Mouse (Mus musculus): Measurements from ENCODE around the gene Rad51b. TPM values are rescaled to one million over a fixed set of nuclear protein-coding genes. Genes with fewer than 3 reads are reported as not detected.

The Rad51b gene
- total RNA-seq, 1 experiment from 2014 or later: 12.7 TPM

- no peak for ATAC-seq (replicated peaks in 1 of 2; ENCODE audit: insufficient read depth in 1 of 2, low FRiP score in 2 of 2, low TSS enrichment in 1 of 2, low read depth in 1 of 2, poor library complexity in 2 of 2, severe bottlenecking in 2 of 2)
Observed at GRCm38 (mm10) chr12:79729926-79730506, 432.9 kb downstream of the Rad51b start.

DNA sequence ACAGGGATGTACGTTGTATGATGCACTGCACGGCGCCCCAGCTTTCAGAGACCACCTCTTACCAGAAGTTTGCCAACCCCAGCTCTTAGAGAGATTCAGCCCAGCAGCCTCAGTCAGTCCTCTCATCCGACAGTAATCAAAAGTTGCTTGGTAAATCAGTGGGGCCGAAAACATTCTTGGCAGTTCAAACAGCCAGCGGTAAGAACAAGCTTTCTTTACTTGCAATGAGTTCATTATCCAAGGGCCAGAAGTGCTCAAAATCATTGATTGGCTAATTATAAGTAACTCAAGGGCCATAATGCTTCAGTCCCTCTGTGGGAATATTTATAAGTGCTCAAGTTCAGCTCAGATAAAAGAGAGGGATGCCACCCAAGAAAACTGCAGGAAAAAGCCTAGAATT, 434.8 kb downstream of the Rad51b start:
- ATAC-seq (replicated peaks in 1 of 2; ENCODE audit: insufficient read depth in 1 of 2, low FRiP score in 2 of 2, low TSS enrichment in 1 of 2, low read depth in 1 of 2, poor library complexity in 2 of 2, severe bottlenecking in 2 of 2): no peak

GRCm38 (mm10) chr12:79732355-79733115, 435.5 kb downstream of the Rad51b start:
- ATAC-seq (replicated peaks in 1 of 2; ENCODE audit: insufficient read depth in 1 of 2, low FRiP score in 2 of 2, low TSS enrichment in 1 of 2, low read depth in 1 of 2, poor library complexity in 2 of 2, severe bottlenecking in 2 of 2): peak in 1 of 2 experiments; percentile 42; a peak in 1 of 4 replicates

GRCm38 (mm10) chr12:79735341-79735785, 438.3 kb downstream of the Rad51b start:
- ATAC-seq (replicated peaks in 1 of 2; ENCODE audit: insufficient read depth in 1 of 2, low FRiP score in 2 of 2, low TSS enrichment in 1 of 2, low read depth in 1 of 2, poor library complexity in 2 of 2, severe bottlenecking in 2 of 2): no peak

GRCm38 (mm10) chr12:79735882-79736281, 438.8 kb downstream of the Rad51b start:
- ATAC-seq (replicated peaks in 1 of 2; ENCODE audit: insufficient read depth in 1 of 2, low FRiP score in 2 of 2, low TSS enrichment in 1 of 2, low read depth in 1 of 2, poor library complexity in 2 of 2, severe bottlenecking in 2 of 2): no peak

GRCm38 (mm10) chr12:79738700-79739099, 441.6 kb downstream of the Rad51b start:
- ATAC-seq (replicated peaks in 1 of 2; ENCODE audit: insufficient read depth in 1 of 2, low FRiP score in 2 of 2, low TSS enrichment in 1 of 2, low read depth in 1 of 2, poor library complexity in 2 of 2, severe bottlenecking in 2 of 2): no peak

DNA sequence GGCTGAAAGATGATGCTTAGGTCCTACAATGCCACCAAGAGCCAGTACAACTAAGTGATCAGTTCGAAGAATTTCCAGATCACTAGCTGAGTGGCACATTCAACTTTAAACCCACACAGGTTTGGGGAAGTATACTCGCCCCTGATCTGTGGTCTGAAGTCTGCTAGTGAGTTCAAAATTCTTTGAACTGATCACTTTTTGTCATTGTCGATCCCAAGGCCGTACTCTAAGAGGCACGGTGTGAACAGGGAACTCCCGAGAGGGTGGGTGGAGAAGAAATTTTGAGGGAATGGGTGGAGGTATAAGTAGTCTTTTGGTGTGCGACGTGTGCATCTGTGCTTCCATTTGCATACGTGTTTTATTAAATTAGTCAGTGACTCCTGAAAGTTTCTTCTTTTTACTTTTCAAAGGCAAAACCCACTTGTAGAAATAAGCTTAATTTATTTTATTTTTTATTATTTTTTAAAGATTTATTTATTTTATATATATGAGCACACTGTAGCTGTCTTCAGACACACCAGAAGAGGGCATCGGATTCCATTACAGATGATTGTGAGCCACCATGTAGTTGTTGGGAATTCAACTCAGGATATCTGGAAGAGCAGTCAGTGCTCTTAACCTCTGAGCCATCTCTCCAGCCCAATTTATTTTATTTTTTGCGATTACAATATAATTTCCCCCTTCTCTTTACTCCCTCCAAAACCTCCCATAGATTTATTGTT, 443.0 kb downstream of the Rad51b start:
- no peak for ATAC-seq (replicated peaks in 1 of 2; ENCODE audit: insufficient read depth in 1 of 2, low FRiP score in 2 of 2, low TSS enrichment in 1 of 2, low read depth in 1 of 2, poor library complexity in 2 of 2, severe bottlenecking in 2 of 2)

- no peak for ATAC-seq (replicated peaks in 1 of 2; ENCODE audit: insufficient read depth in 1 of 2, low FRiP score in 2 of 2, low TSS enrichment in 1 of 2, low read depth in 1 of 2, poor library complexity in 2 of 2, severe bottlenecking in 2 of 2)
Observed at GRCm38 (mm10) chr12:79742211-79742610, 445.1 kb downstream of the Rad51b start.

GRCm38 (mm10) chr12:79744131-79744530, 447.0 kb downstream of the Rad51b start:
- ATAC-seq (replicated peaks in 1 of 2; ENCODE audit: insufficient read depth in 1 of 2, low FRiP score in 2 of 2, low TSS enrichment in 1 of 2, low read depth in 1 of 2, poor library complexity in 2 of 2, severe bottlenecking in 2 of 2): no peak

DNA sequence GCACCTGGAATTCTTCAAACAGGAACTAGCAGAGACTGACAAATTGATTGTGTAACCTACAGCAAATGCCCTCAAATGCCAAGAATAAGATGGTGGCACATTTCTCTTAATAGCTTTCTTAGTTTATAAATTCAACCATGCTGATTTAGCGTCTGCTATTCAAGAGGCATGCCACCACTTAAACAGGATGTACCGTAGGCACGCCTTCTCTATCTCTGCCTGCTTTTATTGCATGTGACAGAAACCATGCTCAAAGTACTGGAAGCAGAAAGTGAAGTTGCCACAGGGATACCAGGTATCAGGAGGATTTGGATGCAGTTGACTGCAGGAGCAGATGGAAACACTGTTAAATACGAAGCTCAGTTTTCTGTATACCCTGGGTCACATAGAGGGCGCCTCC, 448.1 kb downstream of the Rad51b start:
- no peak for ATAC-seq (replicated peaks in 1 of 2; ENCODE audit: insufficient read depth in 1 of 2, low FRiP score in 2 of 2, low TSS enrichment in 1 of 2, low read depth in 1 of 2, poor library complexity in 2 of 2, severe bottlenecking in 2 of 2)

- no peak for ATAC-seq (replicated peaks in 1 of 2; ENCODE audit: insufficient read depth in 1 of 2, low FRiP score in 2 of 2, low TSS enrichment in 1 of 2, low read depth in 1 of 2, poor library complexity in 2 of 2, severe bottlenecking in 2 of 2)
Observed at GRCm38 (mm10) chr12:79745845-79746510, 448.9 kb downstream of the Rad51b start.

GRCm38 (mm10) chr12:79747541-79747940, 450.5 kb downstream of the Rad51b start:
- no peak for ATAC-seq (replicated peaks in 1 of 2; ENCODE audit: insufficient read depth in 1 of 2, low FRiP score in 2 of 2, low TSS enrichment in 1 of 2, low read depth in 1 of 2, poor library complexity in 2 of 2, severe bottlenecking in 2 of 2)

DNA sequence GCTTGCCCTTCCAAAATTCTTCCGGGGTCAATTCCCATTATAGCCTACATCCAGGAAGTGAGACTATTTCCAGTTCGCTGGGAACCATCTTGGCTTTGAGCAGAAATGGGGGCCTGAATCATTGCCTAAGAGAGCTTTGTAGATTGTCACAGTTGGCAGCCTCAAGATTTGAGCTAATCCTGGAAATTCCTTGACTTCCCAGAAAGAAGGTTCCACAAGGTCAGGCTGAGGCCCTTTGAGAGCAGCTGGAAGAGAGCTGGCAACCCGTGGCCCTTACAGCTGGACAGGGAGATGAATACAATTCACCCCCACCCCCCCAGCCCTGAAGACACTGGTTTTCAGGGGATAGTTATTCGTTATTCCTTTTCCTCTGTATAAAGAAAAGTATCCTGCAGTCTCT, 451.8 kb downstream of the Rad51b start:
- no peak for ATAC-seq (replicated peaks in 1 of 2; ENCODE audit: insufficient read depth in 1 of 2, low FRiP score in 2 of 2, low TSS enrichment in 1 of 2, low read depth in 1 of 2, poor library complexity in 2 of 2, severe bottlenecking in 2 of 2)

DNA sequence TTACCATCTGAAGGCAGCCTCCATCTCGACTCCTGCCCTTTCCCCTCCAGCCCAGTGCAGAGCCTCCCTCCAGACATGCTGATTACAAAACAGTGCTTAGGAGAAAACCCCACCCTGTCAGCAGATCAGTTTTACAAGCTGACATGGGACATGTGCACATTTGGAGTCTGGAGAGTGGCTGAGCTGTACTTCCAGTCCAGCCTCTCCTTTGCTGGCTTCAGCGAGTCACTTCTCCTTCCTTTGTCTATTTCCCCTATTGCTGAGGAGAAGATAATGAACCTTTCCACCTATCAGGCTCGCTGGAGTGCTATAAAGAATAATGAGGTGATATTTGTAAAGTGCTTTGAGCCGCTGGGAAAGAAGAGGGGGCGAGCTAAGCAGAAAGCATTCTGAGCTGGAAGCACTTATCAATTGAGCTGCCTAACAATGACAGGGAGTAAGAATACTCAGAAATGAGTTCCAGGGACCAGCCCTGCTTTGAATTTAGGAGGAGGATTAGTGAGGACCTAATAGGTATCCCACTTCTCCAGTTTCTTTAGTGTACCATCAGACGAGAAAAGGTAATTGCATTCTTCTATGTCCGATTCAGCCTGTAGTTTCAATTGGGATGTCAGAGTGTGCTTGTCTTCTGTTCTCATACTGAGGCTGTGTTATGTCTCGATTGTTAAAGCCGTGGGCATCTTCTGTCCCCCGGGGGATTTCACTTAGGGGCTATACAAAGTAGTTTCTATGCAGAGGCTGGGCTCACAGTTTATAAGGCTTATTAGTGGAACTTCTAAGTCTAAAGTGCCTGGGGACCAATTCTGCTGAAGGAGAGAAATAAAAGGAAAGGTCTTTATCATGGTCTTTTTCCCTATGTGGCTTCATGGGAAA, 453.4 kb downstream of the Rad51b start:
- ATAC-seq (replicated peaks in 1 of 2; ENCODE audit: insufficient read depth in 1 of 2, low FRiP score in 2 of 2, low TSS enrichment in 1 of 2, low read depth in 1 of 2, poor library complexity in 2 of 2, severe bottlenecking in 2 of 2): no peak

DNA sequence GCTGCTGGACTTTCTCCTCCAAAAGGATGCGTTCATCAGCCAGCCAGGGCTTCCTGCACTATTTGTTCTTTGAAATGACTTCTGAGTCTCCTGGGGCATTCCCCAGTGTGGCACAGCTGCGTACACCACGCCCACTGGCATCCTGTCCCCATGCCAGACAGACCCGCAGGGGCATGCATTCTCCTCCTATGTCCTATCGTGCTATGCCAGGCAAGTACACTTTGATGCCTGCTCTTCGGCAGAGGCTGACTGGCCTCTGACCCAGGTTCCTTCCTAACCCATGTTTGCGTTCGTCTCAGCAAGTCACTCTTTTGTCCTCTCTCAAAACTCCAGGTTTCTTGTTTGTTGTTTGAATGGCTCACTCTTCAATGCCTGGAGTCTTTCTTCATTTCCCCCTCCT, 454.7 kb downstream of the Rad51b start:
- peak; percentile 77 to 81 for ATAC-seq (replicated peaks in 1 of 2; ENCODE audit: insufficient read depth in 1 of 2, low FRiP score in 2 of 2, low TSS enrichment in 1 of 2, low read depth in 1 of 2, poor library complexity in 2 of 2, severe bottlenecking in 2 of 2)

- no peak for ATAC-seq (replicated peaks in 1 of 2; ENCODE audit: insufficient read depth in 1 of 2, low FRiP score in 2 of 2, low TSS enrichment in 1 of 2, low read depth in 1 of 2, poor library complexity in 2 of 2, severe bottlenecking in 2 of 2)
Observed at GRCm38 (mm10) chr12:79752189-79752588, 455.1 kb downstream of the Rad51b start.

- ATAC-seq (replicated peaks in 1 of 2; ENCODE audit: insufficient read depth in 1 of 2, low FRiP score in 2 of 2, low TSS enrichment in 1 of 2, low read depth in 1 of 2, poor library complexity in 2 of 2, severe bottlenecking in 2 of 2): no peak
Observed at GRCm38 (mm10) chr12:79755617-79756016, 458.5 kb downstream of the Rad51b start.

All from hematopoietic stem cell, adult 5-6 weeks (primary cell).